Mouse (Mus musculus) liver, embryonic 15.5 days (tissue): ENCODE data around the gene Tmbim7. TPM values are rescaled to one million over a fixed set of nuclear protein-coding genes. Genes with fewer than 3 reads are reported as not detected.
"Not testable (repeated sequence)": the region's sequence is repeated elsewhere in the genome, so short reads cannot be mapped to it uniquely, and the experiment has no call there.

Experiments used
- ATAC-seq: fragments of 200-750 bp; cut with Nextera tagmentation; 2 replicates; pipeline ENCODE4 v1.8.0; 2017; ENCODE audit warnings: moderate number of reproducible peaks, mild to moderate bottlenecking, moderate library complexity; ENCODE audit not compliant: insufficient read depth
- H3K27ac ChIP-seq: fragments of 300-500 bp; sonication (generic); replicated peaks from 2 replicates; pipeline ENCODE4 v1.5.1; 2015; ENCODE audit warnings: mild to moderate bottlenecking, inconsistent platforms
- H3K27me3 ChIP-seq: fragments of 300-500 bp; sonication (generic); 2 replicates; pipeline ENCODE4 v1.6.1; 2015; ENCODE audit warnings: mild to moderate bottlenecking, inconsistent platforms
- H3K36me3 ChIP-seq: fragments of 300-500 bp; sonication (generic); replicated peaks from 2 replicates; pipeline ENCODE4 v1.6.1; 2015; ENCODE audit warnings: moderate library complexity, mild to moderate bottlenecking, inconsistent platforms
- H3K4me1 ChIP-seq: fragments of 300-500 bp; sonication (generic); replicated peaks from 2 replicates; pipeline ENCODE4 v1.6.1; 2015; ENCODE audit warnings: inconsistent platforms
- H3K4me2 ChIP-seq: fragments of 300-500 bp; sonication (generic); 2 replicates; pipeline ENCODE4 v1.6.1; 2015; ENCODE audit warnings: moderate library complexity, mild to moderate bottlenecking, inconsistent platforms
- H3K4me3 ChIP-seq: fragments of 300-500 bp; sonication (generic); replicated peaks from 2 replicates; pipeline ENCODE4 v1.5.1; 2015; ENCODE audit warnings: mild to moderate bottlenecking, inconsistent platforms
- H3K9ac ChIP-seq: fragments of 300-500 bp; sonication (generic); 2 replicates; pipeline ENCODE4 v1.6.1; 2015; ENCODE audit warnings: moderate library complexity, mild to moderate bottlenecking, inconsistent platforms
- H3K9me3 ChIP-seq: fragments of 300-500 bp; sonication (generic); replicated peaks from 2 replicates; pipeline ENCODE4 v1.6.1; 2016; ENCODE audit warnings: inconsistent platforms
- WGBS: fragments of 180-500 bp; shearing (Covaris S2); methylation state at CpG from one replicate; pipeline ENCODE4 v1.1.7; 2015; ENCODE audit warnings: mixed read lengths; ENCODE audit not compliant: insufficient replicate concordance; 5-methylcytosine and 5-hydroxymethylcytosine counted together
- polyA plus RNA-seq: library from polyadenylated mRNA; unstranded; fragments of >200 nt; fragmentation: Nextera tagmentation; extraction: Ambion mirVana; gene quantifications from 2 replicates; pipeline ENCODE4 v1.2.1, GENCODE M21; 2015

The Tmbim7 gene
- polyA plus RNA-seq, 1 experiment from 2014 or later = not detected

DNA sequence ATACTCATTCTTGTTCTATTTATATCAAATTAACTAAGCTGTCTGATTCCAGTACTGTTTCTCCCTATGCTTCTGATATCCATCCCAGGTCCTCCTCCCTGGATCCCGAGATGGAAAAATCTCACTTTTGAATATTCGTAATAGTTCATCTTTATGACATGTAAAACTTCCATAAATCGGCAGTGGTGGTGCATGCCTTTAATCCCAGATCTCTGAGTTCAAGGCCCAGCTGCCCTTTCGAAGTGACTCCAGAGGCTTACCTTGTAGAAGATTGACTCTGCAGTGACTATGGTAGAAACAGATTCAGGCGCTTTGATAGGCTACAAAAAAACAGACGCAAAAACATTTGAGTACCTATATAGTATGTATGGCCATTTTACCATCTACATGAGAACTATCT, 6.4 kb upstream of the Tmbim7 start:
- Histone ChIP-seq H3K27me3 (no peaks in the 10 kb centered on the region), H3K27ac (no peak overlapping the region), H3K4me1 (peaks cover 20% of the 10 kb centered on the region), H3K9ac (no peak overlapping the region), H3K9me3 (no peaks in the 10 kb centered on the region), H3K4me3 (no peak overlapping the region), H3K4me2 (no peak overlapping the region), H3K36me3 (peaks cover 44% of the 10 kb centered on the region)
- WGBS = 84% methylated on average over 6 of the region's 6 CpGs
- no peak for ATAC-seq

DNA sequence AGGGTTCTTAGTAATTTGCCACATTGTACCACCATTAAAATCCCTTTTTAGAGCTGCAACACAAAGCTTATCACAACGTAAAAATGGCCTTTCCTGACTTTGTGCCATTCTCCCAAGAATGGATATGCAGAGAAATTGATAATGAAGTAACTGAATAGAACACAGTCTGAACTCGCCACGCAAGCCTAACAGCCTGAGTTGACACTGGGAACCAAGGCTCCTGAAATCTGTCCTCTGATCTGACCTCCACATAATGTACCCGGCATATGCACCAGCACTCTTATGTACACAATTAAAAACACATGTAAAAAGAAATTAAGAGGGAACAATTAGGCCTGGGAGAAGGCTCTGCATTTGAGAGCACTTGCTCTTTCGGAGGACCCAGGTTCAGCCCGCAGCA, 5.7 kb upstream of the Tmbim7 start:
- no peak for ATAC-seq
- Histone ChIP-seq H3K9me3 (no peaks in the 10 kb centered on the region), H3K36me3 (peaks cover 39% of the 10 kb centered on the region), H3K4me3 (no peak overlapping the region), H3K4me1 (peaks cover 20% of the 10 kb centered on the region), H3K9ac (no peak overlapping the region), H3K27ac (no peak overlapping the region), H3K4me2 (peak overlapping the region; percentile 16; the same call in 1 of the 2 replicates), H3K27me3 (no peaks in the 10 kb centered on the region)
- 79% methylated on average over 6 of the region's 6 CpGs for WGBS

DNA sequence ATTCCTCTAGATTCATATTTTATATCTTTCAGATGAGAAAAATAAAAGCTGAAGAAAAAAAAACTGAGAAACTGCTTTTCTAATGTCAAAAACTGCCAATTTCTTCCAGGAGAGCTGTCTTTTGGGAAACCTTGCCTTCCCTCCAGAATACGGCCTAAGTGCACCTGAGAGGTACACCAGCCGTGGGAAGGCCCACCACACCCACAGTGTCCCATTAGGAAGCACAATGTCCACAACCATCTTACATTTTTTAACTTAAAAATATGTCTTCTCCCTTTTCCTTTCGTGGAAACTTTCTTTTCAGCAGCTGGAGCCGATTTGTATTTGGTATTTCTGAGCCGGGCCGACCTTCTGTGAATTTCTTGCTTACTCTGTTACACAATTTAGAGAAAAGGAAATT, 4.4 kb upstream of the Tmbim7 start:
- peaks cover 20% of the 10 kb centered on the region for H3K4me1 ChIP-seq
- H3K36me3 ChIP-seq = peaks cover 30% of the 10 kb centered on the region
- no peaks in the 10 kb centered on the region for H3K9me3 ChIP-seq
- WGBS = 21% methylated on average over 6 of the region's 6 CpGs
- peak overlapping the region; percentile 14; the same call in 1 of the 2 replicates for H3K27ac ChIP-seq
- peak overlapping the region; percentile 88 for H3K9ac ChIP-seq
- H3K4me3 ChIP-seq = peak overlapping the region; percentile 99
- peak overlapping the region; percentile 85 for H3K4me2 ChIP-seq
- H3K27me3 ChIP-seq = no peaks in the 10 kb centered on the region
- no peak for ATAC-seq

DNA sequence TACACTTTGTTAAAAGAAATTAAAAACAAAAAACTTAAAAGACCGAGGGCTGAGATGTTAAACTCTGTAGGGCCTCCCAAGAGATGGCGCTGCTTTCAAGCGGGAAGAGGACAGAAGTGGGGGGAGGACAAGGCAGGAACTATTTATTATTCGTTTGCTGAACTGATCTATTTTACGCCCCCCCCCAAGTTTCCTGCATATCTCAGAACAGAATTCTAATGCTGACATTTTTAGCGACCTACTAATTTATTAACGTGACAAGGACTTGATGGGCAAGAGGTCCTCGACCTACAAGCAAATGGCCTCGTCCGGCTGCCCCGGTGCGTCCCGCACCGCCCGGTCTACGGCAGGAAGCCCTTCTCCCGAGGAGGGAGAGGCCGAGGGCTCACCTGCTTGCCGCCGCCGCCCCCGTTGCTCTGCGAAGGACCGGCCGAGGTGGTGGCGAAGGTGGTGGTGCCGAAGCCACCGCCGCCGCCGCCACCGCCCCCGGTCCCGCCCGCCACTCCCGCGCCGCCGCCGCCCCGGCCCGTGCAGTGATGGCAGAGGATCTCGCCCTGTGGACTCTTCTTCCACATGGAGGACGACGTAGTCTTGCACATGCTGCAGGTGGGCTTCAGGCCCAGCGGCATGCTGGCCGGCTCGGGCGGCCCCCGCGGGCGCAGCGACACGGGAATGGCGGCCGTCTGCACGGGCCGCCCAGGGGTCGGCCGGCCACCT, 3.8 kb upstream of the Tmbim7 start:
- H3K4me1 ChIP-seq = peaks cover 20% of the 10 kb centered on the region
- H3K9me3 ChIP-seq = no peaks in the 10 kb centered on the region
- peaks cover 24% of the 10 kb centered on the region for H3K36me3 ChIP-seq
- H3K9ac ChIP-seq = peak overlapping the region; percentile 88
- peak overlapping the region; percentile 85 for H3K4me2 ChIP-seq
- H3K4me3 ChIP-seq = peak overlapping the region; percentile 99
- H3K27me3 ChIP-seq = no peaks in the 10 kb centered on the region
- H3K27ac ChIP-seq = peak overlapping the region; percentile 96
- peak; percentile 74 for ATAC-seq
- WGBS = under 1% methylated on average over 46 of the region's 60 CpGs

DNA sequence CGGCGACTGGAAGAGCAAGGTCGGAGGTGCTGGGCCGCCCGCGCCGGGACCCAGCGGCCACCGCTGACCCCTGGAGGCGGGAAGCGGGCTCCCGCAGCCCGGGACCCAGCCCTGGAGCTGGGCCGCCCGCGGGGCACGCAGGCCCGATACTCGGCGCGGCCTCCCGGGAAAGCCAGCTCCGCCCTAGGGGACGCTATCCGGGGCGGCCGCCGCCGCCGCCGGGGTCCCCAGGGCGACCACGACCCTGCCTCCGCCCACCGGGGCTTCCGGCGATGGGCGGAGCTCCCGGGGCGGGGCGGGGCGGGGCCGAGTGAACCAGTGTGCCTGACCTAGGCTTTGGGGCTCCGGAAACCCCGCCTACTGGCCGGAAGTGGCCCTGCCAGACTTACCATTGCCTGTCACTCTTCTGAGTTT, 3.3 kb upstream of the Tmbim7 start:
- H3K27me3 ChIP-seq = no peaks in the 10 kb centered on the region
- H3K9me3 ChIP-seq = no peaks in the 10 kb centered on the region
- peak overlapping the region; percentile 88 for H3K9ac ChIP-seq
- peak overlapping the region; percentile 99 for H3K4me3 ChIP-seq
- H3K4me2 ChIP-seq = peak overlapping the region; percentile 85
- peak; percentile 93 for ATAC-seq
- peak overlapping the region; percentile 96 for H3K27ac ChIP-seq
- under 1% methylated on average over 46 of the region's 46 CpGs for WGBS
- H3K4me1 ChIP-seq = peaks cover 20% of the 10 kb centered on the region
- H3K36me3 ChIP-seq = peaks cover 21% of the 10 kb centered on the region

DNA sequence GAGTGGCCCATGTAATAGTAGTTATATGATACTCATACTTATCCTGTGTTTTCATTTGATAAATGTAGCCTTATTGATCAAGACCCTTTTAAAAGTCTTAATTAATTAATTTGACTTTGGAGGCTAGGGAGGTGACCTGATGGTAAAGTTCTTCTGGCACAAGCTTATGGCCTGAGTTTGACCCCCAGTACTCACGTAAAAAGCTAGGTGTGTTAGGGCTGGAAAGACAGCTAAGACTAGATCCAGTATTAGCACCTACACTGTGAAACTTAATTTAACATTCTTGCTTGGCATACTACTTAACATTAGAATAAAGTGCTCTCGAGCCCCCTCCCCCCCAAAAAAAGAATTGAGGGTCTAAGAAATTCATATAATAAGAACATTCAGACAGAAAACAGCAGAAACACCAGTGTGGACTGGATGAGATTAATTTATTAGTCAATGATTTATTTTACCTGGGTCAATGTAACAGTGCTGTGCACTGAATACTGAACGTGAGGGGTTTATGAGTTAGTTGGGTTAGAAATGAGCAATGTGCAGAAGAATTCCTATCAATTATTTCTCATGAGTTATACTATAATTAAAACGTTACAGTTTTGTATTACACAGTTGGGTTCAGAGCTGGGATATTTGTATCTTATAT, 2.7 kb upstream of the Tmbim7 start:
- 34% methylated on average over 4 of the region's 4 CpGs for WGBS
- H3K27ac ChIP-seq = no peak overlapping the region; the same call in 1 of the 2 replicates
- no peaks in the 10 kb centered on the region for H3K9me3 ChIP-seq
- peak overlapping the region; percentile 85 for H3K4me2 ChIP-seq
- peak overlapping the region; percentile 99 for H3K4me3 ChIP-seq
- peaks cover 20% of the 10 kb centered on the region for H3K4me1 ChIP-seq
- no peak overlapping the region for H3K9ac ChIP-seq
- ATAC-seq = no peak
- H3K36me3 ChIP-seq = peaks cover 16% of the 10 kb centered on the region
- H3K27me3 ChIP-seq = no peaks in the 10 kb centered on the region

DNA sequence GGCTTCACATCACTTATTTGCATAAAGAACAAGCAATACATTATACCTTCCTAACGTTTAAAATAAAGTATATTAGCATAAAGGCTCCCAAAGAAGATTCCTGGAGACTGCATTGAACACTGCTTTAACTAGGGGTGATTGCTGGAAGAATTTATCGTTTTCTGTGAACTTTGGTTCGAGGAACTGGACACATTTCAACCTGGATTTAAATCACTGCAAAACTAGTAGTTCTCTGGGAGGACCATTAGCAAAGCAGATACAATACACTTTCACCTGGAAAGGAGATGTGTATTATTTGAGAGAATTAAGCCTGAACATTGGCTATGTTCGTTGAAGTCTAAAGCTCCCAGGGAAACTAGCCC, 2.2 kb upstream of the Tmbim7 start:
- WGBS = 59% methylated on average over 4 of the region's 4 CpGs
- no peak for ATAC-seq
- H3K4me2 ChIP-seq = no peak overlapping the region

DNA sequence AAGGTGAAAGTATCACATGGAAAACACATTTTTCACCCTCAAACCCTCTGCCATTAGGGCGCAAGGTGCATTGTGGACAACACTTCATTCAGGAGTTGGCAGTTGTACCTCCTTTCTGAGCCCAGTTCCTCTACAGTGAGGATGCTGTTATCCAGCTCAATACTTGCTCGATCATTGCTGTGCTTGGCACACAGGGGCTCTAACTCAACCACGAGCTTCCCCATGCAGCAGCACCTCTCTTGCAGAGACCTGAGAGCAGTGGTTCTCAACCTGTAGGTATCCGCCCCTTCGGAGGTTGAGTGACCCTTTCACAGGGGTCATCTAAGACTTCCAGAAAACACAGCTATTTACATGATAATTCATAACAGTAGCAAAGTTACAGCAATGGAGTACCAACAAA, 640 bp downstream of the Tmbim7 start:
- peaks cover 11% of the 10 kb centered on the region; the same call in 1 of the 2 replicates for H3K4me1 ChIP-seq
- no peak for ATAC-seq
- H3K4me2 ChIP-seq = no peak overlapping the region
- H3K9me3 ChIP-seq = no peaks in the 10 kb centered on the region
- H3K36me3 ChIP-seq = no peaks in the 10 kb centered on the region
- H3K9ac ChIP-seq = no peak overlapping the region
- H3K27me3 ChIP-seq = no peaks in the 10 kb centered on the region
- no peak overlapping the region for H3K4me3 ChIP-seq
- 60% methylated on average over 5 of the region's 5 CpGs for WGBS
- H3K27ac ChIP-seq = no peak overlapping the region

More for the DNA sequence above, 2.2 kb upstream of the Tmbim7 start:
- Histone ChIP-seq H3K9me3 (no peaks in the 10 kb centered on the region), H3K36me3 (peaks cover 14% of the 10 kb centered on the region), H3K4me3 (no peak overlapping the region), H3K4me1 (peaks cover 20% of the 10 kb centered on the region), H3K27ac (no peak overlapping the region), H3K27me3 (no peaks in the 10 kb centered on the region), H3K9ac (no peak overlapping the region)

DNA sequence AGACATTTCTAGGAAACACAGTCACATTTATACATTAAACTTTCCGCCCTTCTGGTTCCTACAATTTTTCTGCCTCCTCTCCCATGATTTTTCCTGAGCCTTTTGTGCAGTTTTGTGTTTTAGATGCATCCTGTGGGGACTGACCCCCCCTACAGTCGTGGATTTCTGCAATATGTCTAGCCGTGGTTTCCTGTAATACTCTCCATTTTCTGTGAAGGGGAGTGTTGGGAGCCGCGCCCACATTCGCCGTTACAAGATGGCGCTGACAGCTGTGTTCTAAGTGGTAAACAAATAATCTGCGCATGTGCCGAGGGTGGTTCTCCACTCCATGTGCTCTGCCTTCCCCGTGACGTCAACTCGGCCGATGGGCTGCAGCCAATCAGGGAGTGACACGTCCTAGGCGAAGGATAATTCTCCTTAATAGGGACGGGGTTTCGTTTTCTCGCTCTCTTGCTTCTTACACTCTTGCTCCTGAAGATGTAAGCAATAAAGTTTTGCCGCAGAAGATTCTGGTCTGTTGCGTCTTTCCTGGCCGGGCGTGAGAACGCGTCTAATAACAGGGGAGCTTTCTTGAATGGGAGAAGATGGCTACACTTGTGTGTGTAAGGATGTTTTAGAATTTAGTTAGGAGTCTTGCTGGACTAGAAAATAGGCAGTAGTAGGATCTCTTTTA, 2.1 kb downstream of the Tmbim7 start:
- not testable (repeated sequence) for H3K9me3 ChIP-seq, H3K36me3 ChIP-seq, H3K4me3 ChIP-seq, H3K4me2 ChIP-seq, ATAC-seq, H3K27ac ChIP-seq, H3K9ac ChIP-seq, H3K27me3 ChIP-seq
- 84% methylated on average over 18 of the region's 25 CpGs for WGBS
- H3K4me1 ChIP-seq = peaks cover 10% of the 10 kb centered on the region; the same call in 1 of the 2 replicates

DNA sequence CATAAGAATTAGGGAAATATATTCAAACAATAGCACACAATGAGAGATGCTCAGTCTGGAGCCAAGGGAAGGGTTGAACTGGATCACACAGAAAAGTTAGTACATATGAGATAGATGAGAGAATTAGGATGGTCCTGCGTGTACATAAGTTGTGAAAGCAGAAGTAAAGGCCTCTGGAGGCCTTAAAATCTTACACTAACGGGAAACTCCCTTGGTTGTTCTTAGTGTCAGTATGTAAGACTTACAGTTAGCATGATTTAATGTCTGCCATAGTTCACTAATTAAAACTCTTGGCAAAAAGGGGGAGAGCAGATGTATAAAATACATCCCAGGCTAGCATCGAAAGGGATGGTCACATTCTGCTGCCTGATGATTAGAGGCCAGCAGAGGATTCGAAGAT, 2.8 kb downstream of the Tmbim7 start:
- Histone ChIP-seq H3K9me3 (no peaks in the 10 kb centered on the region), H3K9ac (no peak overlapping the region), H3K36me3 (no peaks in the 10 kb centered on the region), H3K27me3 (no peaks in the 10 kb centered on the region), H3K27ac (no peak overlapping the region), H3K4me2 (no peak overlapping the region), H3K4me1 (peaks cover 5% of the 10 kb centered on the region; the same call in 1 of the 2 replicates), H3K4me3 (no peak overlapping the region)
- WGBS = 69% methylated on average over 4 of the region's 4 CpGs
- ATAC-seq = no peak

DNA sequence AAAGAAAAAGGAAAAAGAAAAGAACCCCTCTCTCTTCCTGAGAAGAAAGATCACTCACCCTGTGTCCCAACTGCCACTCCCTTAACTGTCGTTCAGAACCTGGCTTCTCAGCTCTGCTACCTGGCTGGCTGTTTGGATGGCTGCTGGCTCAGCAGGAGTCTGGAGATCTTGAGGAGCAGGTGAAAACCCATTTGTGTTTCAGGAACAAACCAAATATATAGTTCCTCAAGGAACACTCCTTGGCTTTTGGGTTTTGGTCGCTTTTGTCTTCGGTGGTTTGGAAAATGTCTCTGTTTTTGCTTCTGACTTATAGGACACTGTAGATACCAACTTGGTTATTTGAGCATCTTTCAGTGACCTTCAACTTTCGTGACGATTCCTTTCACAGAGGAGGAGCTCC, 6.1 kb downstream of the Tmbim7 start, which contains the start of gene Gatad1:
Gene Gatad1 (minus strand): TSS at position 101 of the 400 bp plus-strand sequence.
- ATAC-seq = no peak
- H3K9me3 ChIP-seq = no peaks in the 10 kb centered on the region
- 71% methylated on average over 5 of the region's 5 CpGs for WGBS
- H3K4me3 ChIP-seq = no peak within 1 kb of the TSS
- H3K4me1 ChIP-seq = no peaks in the 10 kb centered on the region
- H3K4me2 ChIP-seq = no peak within 1 kb of the TSS
- no peak within 1 kb of the TSS for H3K27ac ChIP-seq
- H3K27me3 ChIP-seq = no peaks in the 10 kb centered on the region
- H3K9ac ChIP-seq = no peak within 1 kb of the TSS
- H3K36me3 ChIP-seq = no peaks in the 10 kb centered on the region
